ENCODE assay signal across 21 mouse cellular contexts in the genomic region with DNA sequence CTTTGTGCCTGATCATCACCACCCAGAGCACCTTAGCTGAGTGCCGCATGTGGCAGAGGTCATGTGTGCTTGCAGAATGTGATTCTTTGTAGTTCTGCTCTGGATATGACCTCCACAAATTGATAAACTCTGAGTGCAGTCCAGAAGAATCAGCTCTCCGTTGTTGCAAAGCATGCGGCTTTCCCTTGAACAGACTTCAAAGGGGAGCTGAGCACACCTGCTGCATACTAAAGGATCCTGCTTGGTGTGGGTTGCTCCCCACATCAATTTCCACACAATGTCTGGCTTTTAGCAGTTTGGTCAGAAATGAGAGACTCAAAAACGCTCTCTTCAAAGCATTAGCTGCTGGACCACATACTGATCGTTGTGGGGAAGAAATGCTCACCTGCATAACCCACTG.
"Had no signal": no experiment of that assay in that cellular context is flagged by ENCODE, and none has a peak within 500 bp of the region (broad histone marks: within the 10 kb centered on the region; RNA-seq: fewer than 3 reads in every experiment).

No protein-coding gene starts in this region.

- H3K4me3 ChIP-seq: intestine, embryonic 15.5 days; kidney, embryonic 15.5 days; left cerebral cortex, adult 2 months; lung, embryonic 15.5 days; neural tube, embryonic 12.5 days; neural tube, embryonic 15.5 days; stomach, embryonic 15.5 days had no signal

- H3K4me2 ChIP-seq: intestine, embryonic 15.5 days; kidney, embryonic 15.5 days; lung, embryonic 15.5 days; neural tube, embryonic 12.5 days; neural tube, embryonic 15.5 days; stomach, embryonic 15.5 days had no signal

- H3K9me3 ChIP-seq: intestine, embryonic 15.5 days; kidney, embryonic 15.5 days; lung, embryonic 15.5 days; neural tube, embryonic 12.5 days; neural tube, embryonic 15.5 days; stomach, embryonic 15.5 days had no signal

- H3K27me3 ChIP-seq: intestine, embryonic 15.5 days; kidney, embryonic 15.5 days; lung, embryonic 15.5 days; neural tube, embryonic 12.5 days; neural tube, embryonic 15.5 days; stomach, embryonic 15.5 days had no signal

- H3K9ac ChIP-seq: intestine, embryonic 15.5 days; kidney, embryonic 15.5 days; liver, embryonic 14.5 days; liver, postnatal 0 days; lung, embryonic 15.5 days; neural tube, embryonic 12.5 days; neural tube, embryonic 15.5 days; stomach, embryonic 15.5 days had no signal

- ATAC-seq: intestine, embryonic 15.5 days; liver, postnatal 0 days had no signal

- DNase-seq: kidney, adult 11 months; kidney, adult 8-10 months; kidney, postnatal 10 days; kidney, postnatal 36 days; layer of hippocampus, postnatal 36 days; liver, postnatal 0 days; lung, postnatal 14 days; lung, postnatal 4 days; right cerebral cortex, adult 18-20 months; right cerebral cortex, postnatal 14 days; right cerebral cortex, postnatal 4 days; thymus, adult 18-20 months; thymus, postnatal 36 days had no signal

- H3K36me3 ChIP-seq: intestine, embryonic 15.5 days; kidney, embryonic 15.5 days; lung, embryonic 15.5 days; neural tube, embryonic 12.5 days; neural tube, embryonic 15.5 days; stomach, embryonic 15.5 days had no signal

- H3K27ac ChIP-seq: intestine, embryonic 15.5 days; kidney, embryonic 15.5 days; left cerebral cortex, adult 2 months; liver, embryonic 14.5 days; lung, embryonic 15.5 days; neural tube, embryonic 12.5 days; neural tube, embryonic 15.5 days; stomach, embryonic 15.5 days had no signal

- H3K4me1 ChIP-seq: intestine, embryonic 15.5 days; kidney, embryonic 15.5 days; lung, embryonic 15.5 days; neural tube, embryonic 12.5 days; neural tube, embryonic 15.5 days; stomach, embryonic 15.5 days had no signal
